Mouse (Mus musculus): Measurements from ENCODE around the gene Rusc2. TPM values are rescaled to one million over a fixed set of nuclear protein-coding genes. Genes with fewer than 3 reads are reported as not detected.
A peak's percentile ranks its signal among the peaks of the same experiment; 100 is the strongest.

Gene Rusc2
- polyA plus RNA-seq, 1 experiment from 2014 or later: 14.7 TPM

DNA sequence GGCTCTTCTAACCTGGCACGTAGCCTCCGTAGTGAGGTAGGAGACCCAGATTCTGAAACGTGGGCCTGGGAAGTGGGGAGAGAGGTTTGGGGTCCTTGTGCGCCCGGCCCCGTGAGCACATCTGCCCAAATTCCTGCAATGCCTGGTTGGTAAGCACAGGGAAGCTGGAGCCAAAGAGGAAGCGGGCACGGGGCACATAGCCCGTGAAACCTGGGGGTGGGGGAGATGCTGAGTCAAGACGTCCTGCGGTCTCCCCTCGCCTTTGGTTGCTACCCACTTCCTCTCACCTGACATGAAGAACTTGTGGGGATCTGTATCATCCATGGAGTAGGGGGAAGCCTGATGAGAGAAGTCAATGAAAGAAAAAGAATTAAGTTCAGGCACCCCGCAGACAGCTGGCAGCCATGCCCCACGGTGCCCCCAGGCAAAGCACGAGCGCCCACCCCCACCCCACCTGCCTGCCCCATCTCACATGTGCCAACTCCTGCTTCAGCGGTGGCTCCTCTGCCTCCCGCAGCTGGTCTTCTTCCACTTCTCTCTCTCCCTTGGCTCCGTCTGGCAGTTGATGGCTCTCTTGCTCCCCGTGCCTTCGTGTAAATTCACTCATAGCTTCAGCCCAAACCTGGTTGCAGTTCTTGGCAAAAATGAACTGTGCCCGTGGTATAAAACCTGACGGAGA, 45.9 kb downstream of the Rusc2 start:
- Histone ChIP-seq H3K4me3 (no peak overlapping the region), H3K9me3 (replicated peaks) (no peaks in the 10 kb centered on the region), H3K4me1 (replicated peaks) (peaks cover 19% of the 10 kb centered on the region), H3K9ac (no peak overlapping the region), H3K27ac (no peak overlapping the region), H3K36me3 (peaks cover 39% of the 10 kb centered on the region), H3K4me2 (no peak overlapping the region), H3K27me3 (peaks cover 33% of the 10 kb centered on the region)
- 40% methylated on average over 23 of the region's 23 CpGs for WGBS
- no peak for ATAC-seq (replicated peaks; ENCODE audit: insufficient number of reproducible peaks, insufficient read depth, low FRiP score, low read depth)

DNA sequence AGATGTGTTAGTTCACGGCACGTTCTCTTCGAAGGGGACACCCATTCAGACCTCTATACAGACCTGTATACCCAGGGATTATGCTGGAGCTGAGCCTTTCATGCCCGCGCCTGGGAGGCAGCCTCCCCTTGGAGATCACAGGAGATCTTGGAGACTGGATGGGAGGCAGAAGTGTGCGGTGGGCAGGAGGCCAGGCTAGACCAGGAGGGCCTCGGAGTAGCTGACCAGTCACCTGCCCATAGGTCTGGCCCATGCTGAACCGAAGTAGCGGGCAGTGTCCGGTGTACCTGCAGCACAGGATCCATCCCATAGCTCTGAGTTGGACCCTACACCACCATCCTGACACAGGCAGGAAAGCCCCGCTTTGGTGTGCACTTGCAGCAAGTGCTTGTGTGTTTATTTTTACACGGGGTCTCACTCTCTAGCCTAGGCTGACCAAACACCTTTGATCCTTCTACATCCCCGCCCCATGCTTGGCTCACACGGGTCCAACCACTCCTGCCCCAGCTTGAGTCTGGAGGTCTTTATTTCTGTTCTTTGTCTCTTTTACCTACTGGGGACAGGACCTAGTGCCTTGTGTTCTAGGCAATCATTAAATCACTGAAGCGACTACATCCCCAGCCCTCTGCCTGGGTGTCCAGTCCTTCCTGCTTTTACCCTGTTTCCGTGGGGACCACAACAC, 46.5 kb downstream of the Rusc2 start:
- H3K9ac ChIP-seq: no peak overlapping the region
- H3K4me1 ChIP-seq (replicated peaks): peaks cover 19% of the 10 kb centered on the region
- H3K4me2 ChIP-seq: peak overlapping the region; percentile 36; the same call in 1 of the 2 replicates
- no peaks in the 10 kb centered on the region for H3K9me3 ChIP-seq (replicated peaks)
- H3K27ac ChIP-seq: no peak overlapping the region
- WGBS: 36% methylated on average over 16 of the region's 16 CpGs
- peaks cover 33% of the 10 kb centered on the region for H3K27me3 ChIP-seq
- H3K36me3 ChIP-seq: peaks cover 32% of the 10 kb centered on the region
- H3K4me3 ChIP-seq: no peak overlapping the region
- no peak for ATAC-seq (replicated peaks; ENCODE audit: insufficient number of reproducible peaks, insufficient read depth, low FRiP score, low read depth)

DNA sequence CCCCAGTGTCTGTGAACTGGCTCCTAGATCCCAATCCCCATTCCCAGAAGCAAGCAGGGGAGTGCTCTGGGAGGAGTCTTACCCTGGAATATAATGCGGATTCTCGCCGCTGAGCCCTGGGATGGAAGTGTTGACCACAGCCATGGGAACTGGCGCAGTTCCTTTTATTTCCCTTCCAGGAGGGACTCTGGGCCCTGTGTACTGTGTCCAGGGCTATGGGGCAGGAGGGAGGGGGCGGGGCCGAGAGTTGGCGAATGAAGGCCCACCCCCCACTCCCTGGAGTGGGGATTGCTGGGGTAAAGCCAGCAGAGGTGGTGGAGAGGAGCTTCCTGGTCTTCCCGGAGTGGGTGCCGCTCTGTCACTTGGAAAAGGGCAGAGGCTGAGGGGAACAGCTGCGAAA, 47.2 kb downstream of the Rusc2 start, which contains the start of gene Fam166b:
TSS of gene Fam166b (minus strand) at position 189 of the 400 bp plus-strand sequence.
- Histone ChIP-seq H3K9me3 (replicated peaks) (no peaks in the 10 kb centered on the region), H3K27ac (no peak within 1 kb of the TSS), H3K4me1 (replicated peaks) (peaks cover 19% of the 10 kb centered on the region), H3K27me3 (peaks cover 32% of the 10 kb centered on the region), H3K36me3 (peaks cover 26% of the 10 kb centered on the region), H3K4me3 (no peak within 1 kb of the TSS), H3K4me2 (peak within 1 kb of the TSS; percentile 36), H3K9ac (no peak within 1 kb of the TSS)
- peak; percentile 55 for ATAC-seq (replicated peaks; ENCODE audit: insufficient number of reproducible peaks, insufficient read depth, low FRiP score, low read depth)
- 9% methylated on average over 10 of the region's 10 CpGs for WGBS

GRCm38 (mm10) chr4:43431690-43432089, 49.9 kb downstream of the Rusc2 start:
- Histone ChIP-seq H3K9ac (no peak overlapping the region), H3K27me3 (peaks cover 10% of the 10 kb centered on the region), H3K4me2 (peak overlapping the region; percentile 32; the same call in 1 of the 2 replicates), H3K4me3 (no peak overlapping the region), H3K4me1 (replicated peaks) (peaks cover 15% of the 10 kb centered on the region), H3K27ac (peak overlapping the region; percentile 75), H3K36me3 (no peaks in the 10 kb centered on the region; the same call in 1 of the 2 replicates), H3K9me3 (replicated peaks) (no peaks in the 10 kb centered on the region)
- ATAC-seq (replicated peaks; ENCODE audit: insufficient number of reproducible peaks, insufficient read depth, low FRiP score, low read depth): peak; percentile 42; the same call in 1 of the 2 replicates
- 4% methylated on average over 4 of the region's 4 CpGs for whole genome bisulfite sequencing

GRCm38 (mm10) chr4:43432832-43433231, 51.1 kb downstream of the Rusc2 start:
- no peak overlapping the region for H3K27ac ChIP-seq
- 79% methylated on average over 1 of the region's 1 CpGs for WGBS

GRCm38 (mm10) chr4:43441639-43442038, 59.9 kb downstream of the Rusc2 start, which contains the start of gene Tesk1:
Gene Tesk1 (plus strand): TSS chr4:43441939.
- H3K27ac ChIP-seq: peak within 1 kb of the TSS; percentile 93
- 28% methylated on average over 4 of the region's 4 CpGs for WGBS
- no peaks in the 10 kb centered on the region for H3K9me3 ChIP-seq (replicated peaks)
- H3K4me2 ChIP-seq: peak within 1 kb of the TSS; percentile 97
- peaks cover 14% of the 10 kb centered on the region for H3K4me1 ChIP-seq (replicated peaks)
- ATAC-seq (replicated peaks; ENCODE audit: insufficient number of reproducible peaks, insufficient read depth, low FRiP score, low read depth): no peak
- H3K36me3 ChIP-seq: peaks cover 17% of the 10 kb centered on the region
- peak within 1 kb of the TSS; percentile 99 for H3K9ac ChIP-seq
- H3K4me3 ChIP-seq: peak within 1 kb of the TSS; percentile 93
- H3K27me3 ChIP-seq: no peaks in the 10 kb centered on the region

More at GRCm38 (mm10) chr4:43432832-43433231, 51.1 kb downstream of the Rusc2 start:
- Histone ChIP-seq H3K27me3 (no peaks in the 10 kb centered on the region), H3K9me3 (replicated peaks) (no peaks in the 10 kb centered on the region), H3K9ac (no peak overlapping the region), H3K36me3 (no peaks in the 10 kb centered on the region), H3K4me1 (replicated peaks) (peaks cover 10% of the 10 kb centered on the region), H3K4me3 (no peak overlapping the region), H3K4me2 (no peak overlapping the region)
- no peak for ATAC-seq (replicated peaks; ENCODE audit: insufficient number of reproducible peaks, insufficient read depth, low FRiP score, low read depth)

GRCm38 (mm10) chr4:43442044-43442443, 60.3 kb downstream of the Rusc2 start:
- H3K36me3 ChIP-seq: peaks cover 22% of the 10 kb centered on the region
- H3K27ac ChIP-seq: peak overlapping the region; percentile 93
- H3K9me3 ChIP-seq (replicated peaks): no peaks in the 10 kb centered on the region
- H3K27me3 ChIP-seq: no peaks in the 10 kb centered on the region
- peaks cover 14% of the 10 kb centered on the region for H3K4me1 ChIP-seq (replicated peaks)
- under 1% methylated on average over 33 of the region's 33 CpGs for WGBS
- peak overlapping the region; percentile 93 for H3K4me3 ChIP-seq
- peak overlapping the region; percentile 99 for H3K9ac ChIP-seq
- peak; percentile 95 for ATAC-seq (replicated peaks; ENCODE audit: insufficient number of reproducible peaks, insufficient read depth, low FRiP score, low read depth)
- H3K4me2 ChIP-seq: peak overlapping the region; percentile 97

- H3K4me2 ChIP-seq: peak overlapping the region; percentile 97
- H3K27me3 ChIP-seq: no peaks in the 10 kb centered on the region
- H3K4me1 ChIP-seq (replicated peaks): peaks cover 14% of the 10 kb centered on the region
- H3K36me3 ChIP-seq: peaks cover 28% of the 10 kb centered on the region
- H3K9me3 ChIP-seq (replicated peaks): no peaks in the 10 kb centered on the region
- H3K27ac ChIP-seq: peak overlapping the region; percentile 93
- peak; percentile 67 for ATAC-seq (replicated peaks; ENCODE audit: insufficient number of reproducible peaks, insufficient read depth, low FRiP score, low read depth)
- peak overlapping the region; percentile 99 for H3K9ac ChIP-seq
- peak overlapping the region; percentile 93 for H3K4me3 ChIP-seq
- 0% methylated on average over 88 of the region's 88 CpGs for WGBS
Measured at GRCm38 (mm10) chr4:43442456-43443361, 60.9 kb downstream of the Rusc2 start.

GRCm38 (mm10) chr4:43443511-43443910, 61.7 kb downstream of the Rusc2 start:
- Histone ChIP-seq H3K27ac (peak overlapping the region; percentile 93), H3K9ac (peak overlapping the region; percentile 99), H3K4me2 (peak overlapping the region; percentile 97), H3K9me3 (replicated peaks) (no peaks in the 10 kb centered on the region), H3K36me3 (peaks cover 35% of the 10 kb centered on the region), H3K27me3 (no peaks in the 10 kb centered on the region), H3K4me3 (peak overlapping the region; percentile 93), H3K4me1 (replicated peaks) (peaks cover 14% of the 10 kb centered on the region)
- 2% methylated on average over 28 of the region's 28 CpGs for WGBS
- ATAC-seq (replicated peaks; ENCODE audit: insufficient number of reproducible peaks, insufficient read depth, low FRiP score, low read depth): no peak

DNA sequence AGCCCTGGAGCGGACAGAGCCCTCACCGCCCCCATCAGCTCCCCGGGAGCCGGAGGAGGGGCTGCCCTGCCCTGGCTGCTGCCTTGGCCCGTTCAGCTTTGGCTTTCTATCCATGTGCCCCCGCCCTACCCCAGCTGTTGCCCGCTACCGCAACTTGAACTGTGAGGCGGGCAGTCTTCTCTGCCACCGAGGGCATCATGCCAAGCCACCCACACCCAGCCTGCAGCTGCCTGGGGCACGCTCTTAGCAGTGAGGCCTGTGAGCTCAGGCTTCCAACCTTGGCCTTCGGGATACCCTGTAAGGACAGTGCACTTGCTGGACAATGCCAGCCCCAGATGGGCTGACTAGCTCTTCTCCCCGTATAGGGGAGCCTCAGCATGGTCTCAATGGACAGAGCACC, 65.5 kb downstream of the Rusc2 start:
- 0 out of 2 replicates have a peak, but pooled peaks cover 3% of the 10 kb centered on the region for H3K27me3 ChIP-seq
- H3K27ac ChIP-seq: no peak overlapping the region
- H3K4me3 ChIP-seq: no peak overlapping the region
- no peaks in the 10 kb centered on the region for H3K9me3 ChIP-seq (replicated peaks)
- no peak for ATAC-seq (replicated peaks; ENCODE audit: insufficient number of reproducible peaks, insufficient read depth, low FRiP score, low read depth)
- peaks cover 15% of the 10 kb centered on the region for H3K4me1 ChIP-seq (replicated peaks)
- 93% methylated on average over 13 of the region's 13 CpGs for WGBS
- H3K4me2 ChIP-seq: no peak overlapping the region
- H3K36me3 ChIP-seq: peaks cover 35% of the 10 kb centered on the region
- no peak overlapping the region for H3K9ac ChIP-seq

DNA sequence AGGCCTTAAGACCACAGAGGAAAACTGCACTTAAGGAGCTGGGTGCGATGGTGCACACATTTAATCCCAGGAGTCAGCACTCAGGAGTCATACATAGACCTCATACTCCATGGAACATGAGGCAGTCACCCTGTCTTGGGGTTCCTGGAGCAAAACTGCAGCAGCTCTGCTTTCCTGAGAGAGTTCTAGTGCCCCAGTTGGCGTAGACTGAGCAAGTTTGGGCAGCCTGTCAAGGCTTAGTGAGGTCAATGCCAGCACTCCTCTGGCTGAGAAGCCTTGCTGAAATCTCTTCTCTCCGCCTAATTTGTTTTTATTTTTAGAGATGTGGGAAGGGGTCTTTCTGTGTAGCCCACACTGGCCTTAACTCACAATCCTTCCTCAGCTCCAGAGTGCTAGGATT, 66.8 kb downstream of the Rusc2 start:
- Histone ChIP-seq H3K9ac (no peak overlapping the region), H3K4me3 (no peak overlapping the region), H3K27me3 (peaks cover 13% of the 10 kb centered on the region; the same call in 1 of the 2 replicates), H3K27ac (no peak overlapping the region), H3K4me1 (replicated peaks) (peaks cover 23% of the 10 kb centered on the region), H3K36me3 (peaks cover 35% of the 10 kb centered on the region), H3K9me3 (replicated peaks) (no peaks in the 10 kb centered on the region), H3K4me2 (no peak overlapping the region)
- WGBS: 84% methylated on average over 3 of the region's 3 CpGs
- ATAC-seq (replicated peaks; ENCODE audit: insufficient number of reproducible peaks, insufficient read depth, low FRiP score, low read depth): no peak

All from heart, embryonic 15.5 days (tissue).